Mouse (Mus musculus) cortical plate, adult 2 months (tissue): ENCODE measurements around the gene Cnpy3.

Experiments used
- CTCF ChIP-seq: fragments of 200-500 bp; IDR thresholded peaks from 2 replicates; pipeline ENCODE4 v1.5.1; 2011; ENCODE audit warnings: mild to moderate bottlenecking, control low read depth, low read length; ENCODE audit not compliant: insufficient read depth; ENCODE audit errors: extremely low read depth
- POLR2A ChIP-seq: fragments of 200-500 bp; IDR thresholded peaks from 2 replicates; pipeline ENCODE4 v1.6.1; 2011; ENCODE audit warnings: mild to moderate bottlenecking, low read length, control low read depth; ENCODE audit not compliant: insufficient read depth; ENCODE audit errors: extremely low read depth

GRCm38 (mm10) chr17:46713849-46714248 is 38.2 kb downstream of the Cnpy3 start:
- TF ChIP-seq CTCF = no peak
- TF ChIP-seq POLR2A = no peak
